Mouse (Mus musculus): ENCODE measurements around the gene Elane. TPM values are rescaled to one million over a fixed set of nuclear protein-coding genes. Genes with fewer than 3 reads are reported as not detected.

Gene Elane
- polyA plus RNA-seq, 1 experiment = 162 TPM

DNA sequence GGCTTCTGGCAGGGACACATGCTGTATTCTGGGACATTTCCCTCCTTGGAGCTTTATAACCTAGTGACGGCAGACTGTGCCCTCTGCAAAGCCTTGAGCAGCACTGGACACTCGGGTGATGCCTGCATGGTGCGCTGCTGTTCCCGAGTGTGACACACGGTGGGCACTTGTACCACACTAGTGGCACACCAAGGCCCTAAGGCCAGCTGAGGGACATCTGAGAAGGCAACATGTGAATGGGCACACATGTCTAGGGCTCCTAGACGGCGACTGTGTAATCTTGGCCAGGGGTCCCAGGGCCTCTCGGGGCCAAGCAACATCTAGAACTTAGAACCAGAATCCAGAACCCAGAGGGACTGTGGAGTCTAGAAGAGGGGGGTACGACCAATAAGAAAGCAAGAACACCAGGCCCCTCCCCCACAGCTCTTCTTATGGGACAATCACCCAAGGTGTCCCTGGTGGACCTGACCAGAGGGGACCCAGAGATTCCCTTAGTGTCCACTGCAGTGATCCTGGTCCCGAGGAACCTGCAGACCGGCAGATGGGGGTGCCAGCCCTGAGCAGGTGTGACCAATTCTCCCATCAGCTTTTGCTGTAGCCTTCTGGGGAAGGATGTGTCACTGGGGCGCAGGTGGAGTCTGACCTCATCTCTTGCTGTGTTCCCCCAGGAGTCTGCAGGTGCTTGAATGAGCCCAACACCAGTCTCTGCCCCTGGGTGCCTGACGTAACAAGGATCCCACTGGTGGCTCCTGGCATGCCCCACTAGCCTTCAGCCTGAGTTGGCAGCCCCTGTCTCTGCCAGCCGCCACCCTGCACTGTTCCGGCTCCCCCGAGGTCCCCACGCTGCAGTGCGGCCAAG is 44.1 kb downstream of the Elane start:
- peaks cover 6% of the 10 kb centered on the region for H3K4me1 ChIP-seq (ENCODE audit: control insufficient read depth, insufficient read depth, low read length)

GRCm38 (mm10) chr10:79930826-79931186 is 44.8 kb downstream of the Elane start:
- Histone ChIP-seq H3K4me1 (ENCODE audit: control insufficient read depth, insufficient read depth, low read length) (peaks cover 6% of the 10 kb centered on the region), H3K4me3 (replicated peaks; ENCODE audit: control insufficient read depth, low read depth, low read length) (no peak overlapping the region), H3K27ac (ENCODE audit: control insufficient read depth, insufficient read depth, low read depth, low read length, poor library complexity) (no peak overlapping the region)
- TF ChIP-seq POLR2A (IDR thresholded peaks at IDR 0.05; ENCODE audit: borderline replicate concordance, control insufficient read depth, low read depth, low read length) (no peak), CTCF (IDR thresholded peaks at IDR 0.05; ENCODE audit: control insufficient read depth, insufficient read depth, low read length) (no peak)
- WGBS = 90% methylated on average over 16 of the region's 16 CpGs

More for the DNA sequence above, 44.1 kb downstream of the Elane start:
- Histone ChIP-seq H3K27ac (ENCODE audit: control insufficient read depth, insufficient read depth, low read depth, low read length, poor library complexity) (no peak overlapping the region), H3K4me3 (replicated peaks; ENCODE audit: control insufficient read depth, low read depth, low read length) (no peak overlapping the region)
- 81% methylated on average over 18 of the region's 18 CpGs for WGBS
- TF ChIP-seq CTCF (IDR thresholded peaks at IDR 0.05; ENCODE audit: control insufficient read depth, insufficient read depth, low read length) = no peak
- no peak for TF ChIP-seq POLR2A (IDR thresholded peaks at IDR 0.05; ENCODE audit: borderline replicate concordance, control insufficient read depth, low read depth, low read length)

DNA sequence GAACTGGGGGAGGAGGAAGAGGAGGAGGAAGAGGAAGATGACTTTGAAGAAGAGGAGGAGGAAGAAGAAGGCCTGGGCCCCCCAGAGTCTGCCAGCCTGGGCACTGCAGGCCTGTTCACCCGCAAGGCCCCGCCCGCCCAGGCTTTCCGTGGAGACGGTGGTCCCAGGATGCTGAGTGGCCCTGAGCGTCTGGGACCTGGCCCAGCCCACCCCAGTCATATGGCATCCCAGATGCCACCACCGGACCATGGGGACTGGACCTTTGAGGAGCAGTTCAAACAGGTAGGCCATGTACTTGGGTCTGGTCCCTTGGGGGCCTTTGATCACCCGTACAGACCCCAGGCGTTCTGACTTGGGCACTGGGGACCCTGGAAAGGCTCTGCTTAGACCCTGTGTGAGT is 45.8 kb downstream of the Elane start:
- WGBS = 79% methylated on average over 9 of the region's 9 CpGs
- TF ChIP-seq POLR2A (IDR thresholded peaks at IDR 0.05; ENCODE audit: borderline replicate concordance, control insufficient read depth, low read depth, low read length) (no peak), CTCF (IDR thresholded peaks at IDR 0.05; ENCODE audit: control insufficient read depth, insufficient read depth, low read length) (no peak)
- H3K27ac ChIP-seq (ENCODE audit: control insufficient read depth, insufficient read depth, low read depth, low read length, poor library complexity) = peak overlapping the region; percentile 0; the same call in 1 of the 2 replicates
- no peak overlapping the region for H3K4me3 ChIP-seq (replicated peaks; ENCODE audit: control insufficient read depth, low read depth, low read length)
- peaks cover 11% of the 10 kb centered on the region for H3K4me1 ChIP-seq (ENCODE audit: control insufficient read depth, insufficient read depth, low read length)

DNA sequence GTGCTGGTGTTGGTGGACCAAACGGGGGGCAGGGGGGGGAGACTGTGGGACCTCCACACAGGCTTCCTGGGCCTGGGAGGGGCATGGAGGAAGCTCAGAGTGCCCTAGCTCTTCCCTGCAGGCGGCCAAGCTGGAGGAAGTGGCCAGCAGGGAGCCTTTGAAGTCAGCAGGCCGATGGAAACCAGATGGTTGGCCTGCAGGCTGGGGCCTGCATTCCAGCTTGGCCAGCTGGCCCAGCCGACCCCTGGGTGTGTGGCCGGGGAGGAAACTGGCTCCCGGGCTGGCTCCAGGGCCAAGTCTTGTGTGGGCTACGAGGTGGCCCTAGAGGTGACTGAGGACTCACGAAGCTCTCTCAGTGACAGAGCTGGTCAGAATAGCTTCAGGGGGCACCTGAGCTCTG is 46.7 kb downstream of the Elane start:
- peaks cover 15% of the 10 kb centered on the region for H3K4me1 ChIP-seq (ENCODE audit: control insufficient read depth, insufficient read depth, low read length)
- H3K27ac ChIP-seq (ENCODE audit: control insufficient read depth, insufficient read depth, low read depth, low read length, poor library complexity) = no peak overlapping the region; the same call in 1 of the 2 replicates

GRCm38 (mm10) chr10:79933145-79933679 is 47.2 kb downstream of the Elane start:
- peaks cover 19% of the 10 kb centered on the region for H3K4me1 ChIP-seq (ENCODE audit: control insufficient read depth, insufficient read depth, low read length)
- no peak overlapping the region for H3K4me3 ChIP-seq (replicated peaks; ENCODE audit: control insufficient read depth, low read depth, low read length)
- no peak overlapping the region; the same call in 1 of the 2 replicates for H3K27ac ChIP-seq (ENCODE audit: control insufficient read depth, insufficient read depth, low read depth, low read length, poor library complexity)
- 78% methylated on average over 9 of the region's 9 CpGs for WGBS
- TF ChIP-seq CTCF (IDR thresholded peaks at IDR 0.05; ENCODE audit: control insufficient read depth, insufficient read depth, low read length) (no peak), POLR2A (IDR thresholded peaks at IDR 0.05; ENCODE audit: borderline replicate concordance, control insufficient read depth, low read depth, low read length) (no peak)

More for the DNA sequence above, 46.7 kb downstream of the Elane start:
- TF ChIP-seq POLR2A (IDR thresholded peaks at IDR 0.05; ENCODE audit: borderline replicate concordance, control insufficient read depth, low read depth, low read length) (no peak), CTCF (IDR thresholded peaks at IDR 0.05; ENCODE audit: control insufficient read depth, insufficient read depth, low read length) (no peak)
- 52% methylated on average over 8 of the region's 8 CpGs for WGBS
- H3K4me3 ChIP-seq (replicated peaks; ENCODE audit: control insufficient read depth, low read depth, low read length) = no peak overlapping the region

DNA sequence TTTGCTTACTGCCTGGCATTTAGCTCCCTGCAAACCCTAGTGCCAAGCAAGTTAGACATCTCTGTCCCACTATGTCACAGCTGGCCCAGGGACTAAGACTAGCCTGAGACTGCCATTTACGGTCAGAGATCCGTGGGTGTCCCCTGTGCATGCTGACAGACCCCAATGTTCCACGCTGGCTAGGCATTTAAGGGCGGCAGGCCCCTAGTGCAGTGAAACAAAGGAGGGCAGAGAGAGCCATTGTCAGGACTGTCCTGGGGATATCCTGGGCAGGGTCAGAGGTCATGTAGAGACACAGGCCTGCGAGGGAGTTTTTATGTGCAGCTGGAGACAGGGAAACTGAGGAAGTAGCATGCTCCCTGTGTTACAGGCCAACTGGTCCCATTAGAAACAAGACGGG is 47.8 kb downstream of the Elane start:
- no peak overlapping the region; the same call in 1 of the 2 replicates for H3K27ac ChIP-seq (ENCODE audit: control insufficient read depth, insufficient read depth, low read depth, low read length, poor library complexity)
- no peak overlapping the region for H3K4me3 ChIP-seq (replicated peaks; ENCODE audit: control insufficient read depth, low read depth, low read length)
- H3K4me1 ChIP-seq (ENCODE audit: control insufficient read depth, insufficient read depth, low read length) = peaks cover 19% of the 10 kb centered on the region
- 83% methylated on average over 6 of the region's 6 CpGs for WGBS
- TF ChIP-seq POLR2A (IDR thresholded peaks at IDR 0.05; ENCODE audit: borderline replicate concordance, control insufficient read depth, low read depth, low read length) (no peak), CTCF (IDR thresholded peaks at IDR 0.05; ENCODE audit: control insufficient read depth, insufficient read depth, low read length) (no peak)

DNA sequence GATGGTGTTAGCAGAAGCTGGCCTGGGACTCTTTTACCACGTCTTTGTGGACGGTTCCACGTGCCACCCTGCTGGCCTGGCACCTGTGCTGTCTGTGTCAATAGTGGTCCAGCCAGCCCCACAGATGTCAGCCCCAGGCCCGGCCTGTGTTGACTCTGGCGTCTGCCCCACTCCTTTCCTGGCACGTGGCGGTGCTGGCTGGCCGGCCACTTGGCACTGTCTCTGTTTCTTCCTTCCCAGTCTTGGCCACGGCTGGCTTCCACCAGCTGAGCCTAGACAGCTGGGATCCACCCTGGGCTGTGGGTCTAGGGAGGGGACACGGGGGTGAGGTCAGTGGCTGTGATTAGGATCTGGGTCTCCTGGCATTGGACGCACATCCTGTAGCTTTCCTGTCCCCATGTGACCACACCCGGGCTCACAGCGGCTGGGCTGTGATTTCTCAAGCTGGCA is 48.2 kb downstream of the Elane start:
- H3K27ac ChIP-seq (ENCODE audit: control insufficient read depth, insufficient read depth, low read depth, low read length, poor library complexity) = no peak overlapping the region
- TF ChIP-seq CTCF (IDR thresholded peaks at IDR 0.05; ENCODE audit: control insufficient read depth, insufficient read depth, low read length) (no peak), POLR2A (IDR thresholded peaks at IDR 0.05; ENCODE audit: borderline replicate concordance, control insufficient read depth, low read depth, low read length) (no peak)

GRCm38 (mm10) chr10:79934794-79935569 is 48.9 kb downstream of the Elane start:
- Histone ChIP-seq H3K4me1 (ENCODE audit: control insufficient read depth, insufficient read depth, low read length) (peaks cover 24% of the 10 kb centered on the region), H3K27ac (ENCODE audit: control insufficient read depth, insufficient read depth, low read depth, low read length, poor library complexity) (no peak overlapping the region), H3K4me3 (replicated peaks; ENCODE audit: control insufficient read depth, low read depth, low read length) (no peak overlapping the region)

More for the DNA sequence above, 48.2 kb downstream of the Elane start:
- no peak overlapping the region for H3K4me3 ChIP-seq (replicated peaks; ENCODE audit: control insufficient read depth, low read depth, low read length)
- H3K4me1 ChIP-seq (ENCODE audit: control insufficient read depth, insufficient read depth, low read length) = peaks cover 21% of the 10 kb centered on the region
- WGBS = 53% methylated on average over 13 of the region's 13 CpGs

More at GRCm38 (mm10) chr10:79934794-79935569, 48.9 kb downstream of the Elane start:
- 89% methylated on average over 16 of the region's 16 CpGs for WGBS
- TF ChIP-seq POLR2A (IDR thresholded peaks at IDR 0.05; ENCODE audit: borderline replicate concordance, control insufficient read depth, low read depth, low read length) (no peak), CTCF (IDR thresholded peaks at IDR 0.05; ENCODE audit: control insufficient read depth, insufficient read depth, low read length) (no peak)
